Mouse (Mus musculus): Measurements from ENCODE around the gene Tnfrsf9.

The Tnfrsf9 gene

GRCm38 (mm10) chr4:150896896-150897624 lies 17.3 kb upstream of the Tnfrsf9 start:
- DNase-seq = peak; percentile 79

- DNase-seq = peak; percentile 87
Measured at GRCm38 (mm10) chr4:150898716-150899365, 15.5 kb upstream of the Tnfrsf9 start.

GRCm38 (mm10) chr4:150900486-150900885 lies 13.9 kb upstream of the Tnfrsf9 start:
- DNase-seq = no peak

GRCm38 (mm10) chr4:150901651-150902050 lies 12.7 kb upstream of the Tnfrsf9 start:
- peak; percentile 84 for DNase-seq

- DNase-seq = no peak
Measured at GRCm38 (mm10) chr4:150902062-150902461, 12.3 kb upstream of the Tnfrsf9 start.

- peak; percentile 33 for DNase-seq
Measured at GRCm38 (mm10) chr4:150903091-150903742, 11.1 kb upstream of the Tnfrsf9 start.

GRCm38 (mm10) chr4:150907099-150907498 lies 7.3 kb upstream of the Tnfrsf9 start:
- DNase-seq = no peak

- DNase-seq = peak; percentile 47
Measured at GRCm38 (mm10) chr4:150908512-150908911, 5.8 kb upstream of the Tnfrsf9 start.

GRCm38 (mm10) chr4:150909451-150910156 lies 4.8 kb upstream of the Tnfrsf9 start:
- DNase-seq = peak; percentile 99

- DNase-seq = no peak
Measured at GRCm38 (mm10) chr4:150910164-150910951, 4.0 kb upstream of the Tnfrsf9 start.

GRCm38 (mm10) chr4:150913743-150914142 lies 619 bp upstream of the Tnfrsf9 start:
- DNase-seq = no peak

- no peak for DNase-seq
Measured at GRCm38 (mm10) chr4:150915181-150915906, 982 bp downstream of the Tnfrsf9 start.

GRCm38 (mm10) chr4:150917336-150918027 lies 3.1 kb downstream of the Tnfrsf9 start:
- no peak for DNase-seq

GRCm38 (mm10) chr4:150921206-150921605 lies 6.8 kb downstream of the Tnfrsf9 start:
- DNase-seq = peak; percentile 64

GRCm38 (mm10) chr4:150924308-150924707 lies 9.9 kb downstream of the Tnfrsf9 start:
- peak; percentile 40 for DNase-seq

GRCm38 (mm10) chr4:150924936-150925335 lies 10.6 kb downstream of the Tnfrsf9 start:
- no peak for DNase-seq

GRCm38 (mm10) chr4:150925923-150926322 lies 11.6 kb downstream of the Tnfrsf9 start:
- DNase-seq = peak; percentile 39

GRCm38 (mm10) chr4:150926924-150927705 lies 12.8 kb downstream of the Tnfrsf9 start:
- no peak for DNase-seq

- DNase-seq = peak; percentile 26
Measured at GRCm38 (mm10) chr4:150927789-150928188, 13.4 kb downstream of the Tnfrsf9 start.

GRCm38 (mm10) chr4:150933503-150933902 lies 19.1 kb downstream of the Tnfrsf9 start:
- DNase-seq = no peak
